Mouse (Mus musculus): Measurements from ENCODE around the gene Cpne6. TPM values are rescaled to one million over a fixed set of nuclear protein-coding genes. Genes with fewer than 3 reads are reported as not detected.

Gene Cpne6
- polyA plus RNA-seq (2017; shearing (Covaris generic)) = not detected

DNA sequence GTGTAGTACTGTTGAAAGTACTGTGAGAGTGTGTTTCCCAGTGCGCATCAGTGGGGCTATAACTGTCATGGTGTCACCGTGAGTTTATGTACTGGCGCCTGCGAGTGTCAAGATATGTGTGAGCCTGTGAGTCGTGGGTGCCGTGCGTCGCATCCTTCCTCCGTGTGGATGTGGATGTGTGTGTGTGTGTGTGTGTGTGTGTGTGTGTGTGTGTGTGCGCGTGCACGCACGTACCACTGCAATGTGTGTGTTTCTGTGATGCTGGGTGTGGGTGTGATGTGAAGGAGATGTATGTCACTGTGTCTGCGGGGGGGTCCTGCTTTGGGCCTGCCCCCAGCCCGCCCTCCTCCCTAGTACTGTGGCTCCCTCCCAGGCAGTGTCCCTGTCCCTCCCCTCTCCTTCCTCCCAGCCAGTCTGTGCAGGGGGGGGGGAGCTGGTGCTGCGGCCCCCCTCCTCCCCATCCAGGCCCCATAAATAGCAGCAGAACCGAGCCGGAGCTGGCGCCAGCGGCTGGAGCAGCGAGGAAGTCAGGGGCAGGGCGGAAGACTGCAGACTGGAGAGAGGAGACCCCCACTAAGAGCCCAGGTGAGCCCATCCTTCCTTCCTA is at the start of gene Cpne6:
Gene Cpne6, plus strand, starts transcription at position 321 of the 607 bp plus-strand sequence.
- no peak for ATAC-seq

DNA sequence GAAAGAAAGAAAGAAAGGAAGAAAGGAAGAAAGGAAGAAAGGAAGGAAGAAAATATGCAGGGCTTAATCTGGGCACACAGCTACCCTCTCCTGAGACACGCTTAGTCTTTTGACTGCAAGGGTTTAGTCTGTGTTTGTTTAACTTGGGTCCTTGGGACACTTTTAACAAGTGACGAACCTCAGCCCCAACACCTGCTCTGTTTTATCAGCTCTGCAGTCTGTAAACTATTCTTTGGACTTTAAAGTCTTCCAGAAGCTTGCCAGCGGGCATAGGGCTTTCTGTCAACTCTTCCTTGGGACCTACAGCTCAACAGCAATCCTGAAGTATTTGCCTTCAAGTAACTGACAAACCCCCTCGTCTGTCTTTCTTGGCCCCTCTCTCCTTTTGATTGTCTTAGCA is 48.5 kb upstream of the Cpne6 start:
- ATAC-seq = no peak

DNA sequence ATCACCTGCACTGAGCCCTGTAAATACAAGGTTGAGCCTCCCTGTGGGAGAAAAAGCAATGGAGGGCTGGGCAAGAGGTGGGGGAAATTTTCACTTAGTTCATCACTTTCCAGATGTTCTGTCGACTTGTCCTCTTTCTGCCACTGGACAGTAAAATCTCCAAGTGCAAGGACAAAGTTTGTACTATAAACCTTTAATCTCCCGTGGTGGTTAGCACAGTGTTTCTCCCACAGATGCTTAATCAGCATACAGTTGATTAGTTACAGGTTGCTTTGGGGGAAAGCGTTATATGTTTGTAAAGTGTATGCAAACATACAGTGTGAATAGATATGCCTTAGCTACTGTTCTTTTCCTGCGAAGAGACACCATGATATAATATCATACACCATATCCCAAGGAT is 43.8 kb upstream of the Cpne6 start:
- ATAC-seq = no peak

DNA sequence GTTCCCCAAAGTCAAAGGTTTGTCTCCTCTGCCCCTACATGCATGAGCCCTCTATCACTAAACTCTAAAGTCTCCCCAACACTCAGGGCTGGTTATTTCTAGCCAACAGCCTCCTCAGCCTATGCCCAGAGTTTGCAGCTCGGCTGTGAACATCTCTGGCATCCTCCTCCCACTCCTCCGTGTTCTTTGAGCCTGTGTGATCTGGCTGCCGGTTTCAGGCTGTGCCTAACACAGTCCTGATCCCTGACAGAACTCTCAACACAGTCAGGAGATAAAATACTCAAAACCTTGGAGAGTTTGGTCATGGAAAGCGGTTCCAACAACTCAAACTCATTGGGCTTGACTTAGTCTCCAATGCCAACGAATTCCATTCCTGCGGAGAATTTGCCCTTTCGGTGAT is 43.1 kb upstream of the Cpne6 start:
- no peak for ATAC-seq

DNA sequence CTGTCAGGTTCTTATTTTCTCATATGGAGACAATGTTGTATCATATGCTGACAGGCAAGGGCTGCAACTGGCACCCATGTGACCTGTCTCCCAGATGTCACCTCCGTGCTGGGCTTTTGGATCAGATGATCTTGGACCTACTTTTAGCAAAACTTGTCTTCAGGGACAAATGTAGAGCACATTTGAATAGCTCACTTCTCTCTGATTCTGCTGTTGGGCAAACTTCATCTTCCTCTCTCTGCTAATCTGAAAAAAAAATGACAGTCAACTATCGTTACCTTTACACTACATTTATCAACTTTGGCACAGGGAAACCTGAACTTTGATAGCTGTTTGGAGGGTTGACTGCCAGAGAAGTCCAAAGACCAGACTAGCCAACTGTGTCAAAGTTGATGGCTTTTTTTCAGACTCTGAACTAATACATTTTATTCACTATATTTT is 41.9 kb upstream of the Cpne6 start:
- ATAC-seq = no peak

DNA sequence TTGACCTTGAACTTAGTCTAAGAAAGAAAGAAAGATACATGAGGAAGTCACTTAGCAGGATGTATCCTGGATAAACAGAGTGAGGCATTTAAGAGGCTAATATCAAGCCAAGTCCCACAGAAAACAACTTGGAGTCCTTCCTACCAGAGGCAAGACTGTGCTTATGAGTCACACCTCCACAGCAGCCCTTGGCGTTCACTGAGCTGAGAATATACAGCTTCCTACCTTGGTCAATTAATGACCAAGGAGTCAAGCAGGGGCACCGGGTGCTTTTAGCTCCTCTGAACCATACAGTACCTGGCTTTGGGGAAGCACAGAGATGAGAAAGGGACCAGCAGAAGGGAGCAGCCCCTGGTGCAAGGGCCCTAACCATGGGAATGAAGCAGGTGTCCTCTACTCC is 41.2 kb upstream of the Cpne6 start:
- ATAC-seq = no peak

DNA sequence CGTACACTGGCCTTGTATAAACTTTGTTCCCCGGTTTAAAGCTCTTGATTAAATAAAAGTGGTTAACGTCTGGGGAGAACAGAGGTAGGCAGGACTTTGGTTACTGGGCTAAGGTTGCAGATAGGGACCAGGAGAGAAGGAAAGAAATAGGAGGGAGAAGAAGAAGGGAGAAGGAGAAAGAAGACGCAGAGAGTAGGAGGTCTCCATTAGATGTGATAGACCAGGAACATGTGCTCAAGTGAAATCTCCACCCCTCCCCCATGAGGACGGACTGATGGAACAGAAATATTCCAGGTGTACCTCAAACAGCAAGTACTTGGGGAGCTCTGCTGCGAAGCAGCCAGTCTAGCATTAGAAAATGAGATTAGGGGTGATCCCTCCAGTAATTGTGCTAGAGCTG is 40.4 kb upstream of the Cpne6 start:
- no peak for ATAC-seq

DNA sequence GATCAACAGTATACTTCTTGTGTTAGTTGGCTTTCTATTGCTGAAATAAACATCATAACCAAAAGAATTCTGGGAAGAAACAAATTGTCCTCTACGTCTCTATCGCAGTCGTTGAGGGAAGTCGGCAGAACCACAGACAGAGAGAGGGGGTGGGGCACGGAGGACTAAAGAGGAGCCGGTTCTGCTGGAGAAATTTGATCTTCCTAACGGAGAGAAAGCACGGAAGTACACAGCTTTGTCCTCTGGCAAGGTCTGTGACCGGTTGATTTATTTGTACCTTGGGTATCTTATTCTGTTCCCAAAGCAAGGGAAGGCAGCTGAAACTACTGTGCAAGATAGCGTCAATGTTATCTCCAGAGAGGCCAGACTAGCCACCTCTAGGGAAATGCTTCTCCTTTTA is 39.4 kb upstream of the Cpne6 start:
- ATAC-seq = no peak

DNA sequence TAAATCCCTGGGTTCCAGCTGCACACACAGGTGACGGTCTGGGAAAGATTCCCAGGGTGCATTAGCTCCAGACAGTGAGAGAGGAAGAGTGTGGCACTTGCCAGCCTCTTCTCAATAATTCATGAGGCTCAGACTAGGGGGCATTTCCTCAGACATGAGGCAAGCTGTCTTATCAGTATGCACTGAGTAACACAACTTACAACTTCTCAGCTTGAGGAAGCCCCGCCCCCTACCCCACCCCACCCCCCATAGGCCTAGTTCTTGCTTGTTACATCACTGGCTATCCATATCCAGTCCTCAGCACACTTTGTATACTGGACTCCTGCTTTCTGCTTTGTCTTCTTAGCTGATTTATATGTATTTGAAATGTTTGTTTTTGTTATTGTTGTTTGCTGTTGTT is 34.6 kb upstream of the Cpne6 start:
- no peak for ATAC-seq

DNA sequence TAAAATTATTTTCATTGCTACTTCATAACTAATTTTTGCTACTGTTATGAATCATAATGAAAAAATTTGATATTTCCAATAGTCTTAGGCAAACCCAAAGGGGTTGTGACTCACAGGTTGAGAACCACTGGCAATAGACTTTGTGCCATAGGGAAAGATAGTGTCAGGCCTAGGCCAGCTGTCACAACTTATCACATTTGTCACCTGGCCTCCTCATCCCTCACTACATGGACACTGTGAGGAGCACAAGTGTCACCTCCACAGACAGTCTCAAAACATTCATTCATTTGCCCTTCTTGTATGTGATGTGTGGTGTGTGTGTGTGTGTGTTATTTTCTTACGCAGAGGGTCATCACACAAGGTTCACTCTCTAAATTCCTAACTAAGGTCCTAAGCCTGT is 32.8 kb upstream of the Cpne6 start:
- no peak for ATAC-seq

DNA sequence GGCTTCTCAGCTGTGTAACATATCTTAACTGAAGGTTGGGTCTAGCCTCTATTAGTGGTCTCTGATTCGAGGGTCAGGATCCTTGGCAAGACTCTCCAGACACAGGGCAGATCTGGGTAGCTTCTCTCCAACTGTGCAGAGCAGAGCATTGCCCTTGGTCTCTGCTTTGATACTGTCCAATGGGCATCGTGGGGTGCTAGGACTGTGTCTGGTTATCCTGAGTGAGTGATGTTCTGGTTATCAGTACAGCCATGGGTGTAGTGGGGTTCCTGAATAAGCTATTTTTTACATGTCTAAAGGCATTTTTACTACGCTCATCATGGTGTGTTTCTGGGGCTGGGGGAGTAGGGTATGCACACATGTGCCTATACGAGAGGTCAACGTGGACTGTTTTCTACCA is 32.4 kb upstream of the Cpne6 start:
- no peak for ATAC-seq

DNA sequence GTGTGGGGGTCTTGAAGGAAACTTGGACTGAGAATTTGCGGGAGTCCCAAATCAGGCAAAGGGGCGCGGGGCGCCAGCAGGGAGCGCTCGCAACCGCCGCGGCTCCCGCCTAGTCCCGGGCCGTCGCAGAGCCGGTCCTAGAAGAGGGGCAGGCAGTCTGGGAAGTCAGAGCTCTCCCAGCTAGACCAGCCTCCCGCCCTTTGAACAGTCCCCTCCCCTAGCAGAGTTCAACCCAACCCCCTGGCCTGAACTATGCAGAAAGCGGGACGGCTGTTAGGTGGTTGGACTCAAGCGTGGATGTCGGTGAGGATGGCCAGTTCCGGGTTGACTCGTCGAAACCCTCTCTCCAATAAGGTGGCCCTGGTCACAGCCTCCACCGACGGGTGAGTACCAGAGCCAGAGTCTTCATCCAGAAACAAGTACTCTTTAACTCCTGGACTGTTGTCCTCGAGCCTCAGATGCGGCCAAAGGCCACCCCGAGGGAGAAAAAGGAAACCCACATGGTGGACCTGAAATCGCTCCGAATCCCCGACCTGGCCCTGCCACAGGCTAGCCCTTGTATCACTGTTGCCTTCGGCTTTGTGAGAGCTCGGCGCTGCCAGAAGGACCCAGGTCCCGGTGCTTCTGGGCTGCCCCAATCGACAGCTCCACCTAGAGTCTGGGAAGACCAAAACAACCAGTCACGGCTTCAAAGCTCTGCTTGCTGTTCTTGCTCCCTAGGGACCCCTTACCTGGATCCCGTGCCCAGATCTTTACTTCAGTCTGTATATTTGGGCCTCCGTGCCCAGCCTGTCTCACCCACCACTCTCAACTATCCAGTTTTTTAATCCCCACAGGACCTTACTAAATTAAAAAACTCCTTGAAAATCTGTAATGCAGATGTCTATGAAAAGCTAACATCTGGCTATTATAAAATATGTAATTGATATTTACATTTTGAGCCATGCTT is 31.3 kb upstream of the Cpne6 start, which contains the start of gene Dhrs4:
Gene Dhrs4, plus strand, starts transcription at position 108 of the 949 bp plus-strand sequence.
- peak; percentile 86 for ATAC-seq

DNA sequence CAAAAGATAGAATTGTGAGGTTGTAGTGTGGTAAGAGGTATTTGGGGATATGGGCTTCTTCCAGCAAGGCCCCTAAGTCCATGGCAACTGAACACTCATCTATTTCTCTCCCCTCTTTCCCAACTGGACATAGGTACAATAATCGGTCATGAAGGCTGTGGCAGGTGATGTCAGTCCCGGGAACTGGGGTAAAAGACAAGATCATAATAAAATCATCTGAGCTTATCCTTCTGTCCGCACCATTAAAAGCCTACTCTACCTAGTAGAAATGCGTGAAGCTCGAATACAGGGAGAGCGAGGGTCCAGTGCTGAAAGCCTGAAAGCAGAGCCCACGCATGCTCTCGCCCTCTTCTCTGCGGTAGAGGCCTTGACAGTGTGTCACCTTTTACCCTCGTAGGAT is 30.6 kb upstream of the Cpne6 start:
- no peak for ATAC-seq

DNA sequence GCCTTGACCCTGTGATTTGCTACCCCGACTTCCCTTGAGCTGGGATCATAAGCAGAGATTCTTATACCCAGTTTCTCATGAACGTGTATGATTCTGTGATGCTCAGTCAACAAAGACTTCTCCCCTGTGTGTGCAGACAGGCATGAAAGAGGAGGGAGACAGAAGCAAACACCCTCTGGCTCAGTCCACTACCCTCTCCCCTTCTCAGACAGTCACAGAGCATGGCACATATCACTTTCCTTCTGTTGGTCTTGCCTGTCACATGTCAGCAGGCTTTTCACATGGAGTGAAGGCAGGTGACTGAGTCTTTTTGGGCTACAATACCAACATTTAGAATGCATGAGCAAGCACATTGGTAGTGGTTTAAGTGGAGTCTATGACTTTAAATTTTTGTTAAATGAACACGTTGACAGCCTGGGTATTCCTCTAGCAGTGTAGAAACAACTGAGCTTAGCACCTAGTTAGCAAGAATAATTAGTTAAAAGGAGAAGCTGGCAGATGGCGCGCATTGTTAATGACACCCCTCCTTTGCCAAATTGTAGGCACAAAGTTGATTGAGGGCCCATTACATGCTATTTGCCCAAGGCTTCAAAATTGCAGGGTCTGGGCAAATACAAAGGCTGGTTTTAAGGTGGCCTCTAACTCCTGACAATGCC is 25.7 kb upstream of the Cpne6 start:
- no peak for ATAC-seq

DNA sequence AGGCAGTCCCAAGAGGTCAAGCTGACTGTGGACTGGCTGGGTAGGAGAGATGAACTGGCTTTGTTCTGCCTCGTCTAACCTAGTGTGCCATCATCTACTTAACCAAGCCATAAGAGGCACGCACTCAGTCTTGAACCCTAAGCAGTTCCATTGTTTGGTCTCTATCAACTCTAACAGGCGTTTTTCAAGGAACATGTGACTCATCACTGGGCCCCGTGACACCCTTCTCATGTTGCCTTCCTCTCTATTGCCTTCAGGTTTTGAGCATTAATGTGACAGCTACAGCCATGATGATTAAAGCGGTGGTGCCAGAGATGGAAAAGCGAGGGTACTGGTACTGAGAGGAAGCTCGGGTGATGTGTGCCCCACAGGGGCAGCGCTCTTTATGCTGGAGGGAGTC is 23.4 kb upstream of the Cpne6 start:
- ATAC-seq = no peak

DNA sequence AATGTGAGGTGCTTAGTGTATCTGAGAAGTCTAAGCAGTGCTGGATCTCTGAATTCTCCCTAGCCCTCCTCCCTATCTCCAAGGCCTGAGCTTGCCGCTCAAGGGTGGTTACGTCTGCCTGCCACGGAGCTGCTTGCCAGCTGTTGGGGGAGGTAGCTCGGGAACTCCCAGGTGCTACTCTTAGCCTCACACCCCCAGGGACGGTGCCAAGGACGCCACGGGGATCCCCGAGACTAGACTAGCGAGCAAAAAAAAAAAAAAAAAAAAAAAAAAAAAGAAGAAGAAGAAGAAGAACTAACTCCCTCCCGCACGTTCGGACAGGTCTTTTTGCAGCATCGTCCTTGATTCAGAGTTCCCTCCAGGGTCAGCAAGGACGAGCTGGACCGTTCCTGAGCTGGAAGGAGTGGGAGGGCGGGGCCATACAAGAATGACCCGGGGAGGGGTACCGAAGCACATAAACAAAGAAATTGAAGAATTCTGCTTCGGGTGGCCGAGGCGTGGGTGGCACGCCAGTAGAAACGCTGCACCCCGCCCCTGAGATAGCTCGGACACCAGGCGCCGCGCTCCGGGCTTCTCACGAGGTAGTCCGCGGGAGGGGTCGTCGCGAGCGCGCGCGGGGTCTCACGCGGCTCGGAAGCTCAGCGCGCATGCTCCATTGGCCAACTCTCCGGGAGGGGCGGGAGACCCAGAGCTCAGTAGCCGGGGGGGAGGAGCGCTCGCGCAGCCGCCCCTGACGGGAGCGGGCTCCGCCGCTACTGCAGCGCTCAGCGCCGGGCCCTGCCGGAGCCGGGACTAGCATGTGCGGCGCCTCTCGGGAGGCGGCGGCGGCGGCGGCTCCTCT is 19.7 kb upstream of the Cpne6 start, which contains the start of gene Carmil3:
Gene Carmil3, plus strand, starts transcription at position 291 of the 841 bp plus-strand sequence.
- peak; percentile 80 for ATAC-seq

DNA sequence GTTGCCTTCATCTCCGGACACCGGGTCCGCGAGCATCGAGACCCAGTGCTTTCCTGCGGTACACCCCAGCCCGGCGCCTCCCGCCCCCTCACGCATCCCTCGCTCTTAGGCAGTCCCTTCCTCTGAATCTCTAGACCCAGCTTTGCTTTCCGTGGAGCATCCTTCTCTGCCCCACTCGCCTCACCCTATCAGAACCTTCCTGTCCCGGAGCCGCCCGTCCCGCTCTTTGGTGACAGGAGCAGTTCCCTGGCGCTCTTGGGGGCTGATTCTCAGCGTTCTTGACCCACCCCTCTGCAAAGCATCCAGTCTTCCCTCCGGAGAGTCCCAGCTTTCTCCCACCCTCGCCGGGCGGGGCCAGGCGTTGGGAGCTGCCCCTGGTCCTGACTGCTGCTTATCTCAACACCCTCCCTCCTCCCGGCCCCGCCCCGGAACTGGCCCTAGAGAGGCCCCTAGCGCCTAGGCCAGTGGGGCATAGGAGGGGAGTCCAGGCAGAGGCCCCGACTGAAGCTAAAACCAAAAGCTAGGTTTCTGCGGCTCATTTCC is 18.9 kb upstream of the Cpne6 start:
- peak; percentile 57 for ATAC-seq

DNA sequence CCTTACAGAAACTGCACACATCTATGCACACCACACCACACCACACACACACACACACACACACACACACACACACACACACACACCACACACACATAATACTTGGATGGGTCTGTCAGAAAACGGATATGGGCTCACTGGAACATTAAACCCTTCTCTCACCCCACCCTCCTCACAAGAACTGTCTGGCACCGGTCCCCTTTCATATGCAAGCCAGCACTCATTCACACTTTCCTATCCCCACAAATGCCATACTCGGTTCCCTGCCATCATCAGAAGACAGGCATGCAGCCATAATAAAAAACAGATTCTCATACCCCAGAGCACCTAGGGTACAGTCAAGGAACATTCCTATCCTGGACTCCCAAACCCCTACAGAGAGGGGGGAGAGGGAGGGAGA is 18.1 kb upstream of the Cpne6 start:
- no peak for ATAC-seq

DNA sequence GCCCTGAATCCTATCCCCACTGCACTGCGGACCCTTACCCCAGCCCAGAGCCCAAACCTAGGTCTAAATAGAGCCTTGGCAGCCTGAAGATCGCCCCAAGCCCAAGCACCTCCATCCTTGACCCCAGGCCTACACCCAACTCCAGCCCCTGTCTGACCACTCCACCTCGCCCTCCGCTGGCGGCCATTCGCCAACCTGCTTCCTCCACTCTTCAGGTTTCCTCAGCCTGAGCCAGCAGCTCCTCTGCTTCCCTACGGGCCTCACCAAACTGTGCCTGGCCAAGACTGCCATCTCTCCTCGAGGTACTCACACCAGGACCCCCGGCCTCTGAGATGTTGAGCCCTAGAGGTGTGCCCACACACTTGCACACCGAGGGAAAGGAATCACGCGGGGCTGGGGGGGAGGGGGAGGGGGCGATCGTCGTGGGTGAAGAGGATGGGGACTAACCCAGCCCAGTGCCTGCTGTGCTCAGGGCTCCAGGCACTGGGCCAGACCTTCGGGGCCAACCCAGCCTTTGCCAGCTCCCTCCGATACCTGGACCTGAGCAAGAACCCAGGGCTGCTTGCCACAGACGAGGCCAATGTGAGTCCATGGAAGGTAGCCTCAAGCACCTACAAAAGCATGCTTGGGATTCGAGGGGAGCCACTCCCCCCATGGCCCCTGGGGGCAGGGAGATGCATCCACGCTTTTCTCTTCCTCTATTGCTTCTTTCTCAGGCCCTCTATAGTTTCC is 14.6 kb upstream of the Cpne6 start:
- no peak for ATAC-seq

DNA sequence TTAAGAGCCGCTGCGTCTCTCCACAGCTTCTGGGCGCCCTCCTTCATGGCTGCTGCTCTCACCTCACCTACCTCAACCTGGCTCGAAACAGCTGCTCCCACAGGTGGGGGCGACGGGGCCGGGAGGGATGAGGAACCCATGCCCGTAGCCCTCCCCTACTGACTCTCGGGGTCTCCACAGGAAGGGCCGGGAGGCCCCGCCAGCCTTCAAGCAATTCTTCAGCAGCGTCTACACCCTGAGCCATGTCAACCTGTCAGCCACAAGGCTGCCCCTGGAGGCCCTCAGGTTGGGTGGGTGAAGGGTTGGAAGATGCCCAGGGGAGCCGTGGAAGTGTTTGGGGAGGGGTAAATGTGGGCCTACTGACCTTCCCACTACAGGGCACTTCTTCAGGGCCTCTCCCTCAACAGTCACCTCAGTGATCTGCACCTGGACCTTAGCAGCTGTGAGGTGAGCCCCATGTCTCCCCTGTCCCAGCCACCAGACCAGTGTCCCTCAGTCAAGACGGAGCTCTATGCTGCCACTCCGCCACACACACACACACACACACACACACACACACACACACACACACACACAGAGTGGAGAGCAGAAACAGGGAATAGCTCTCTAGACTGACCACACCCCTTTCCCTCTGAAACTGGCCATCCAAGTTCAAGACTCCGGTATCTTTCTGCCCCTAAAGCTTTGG is 13.3 kb upstream of the Cpne6 start:
- ATAC-seq = no peak

DNA sequence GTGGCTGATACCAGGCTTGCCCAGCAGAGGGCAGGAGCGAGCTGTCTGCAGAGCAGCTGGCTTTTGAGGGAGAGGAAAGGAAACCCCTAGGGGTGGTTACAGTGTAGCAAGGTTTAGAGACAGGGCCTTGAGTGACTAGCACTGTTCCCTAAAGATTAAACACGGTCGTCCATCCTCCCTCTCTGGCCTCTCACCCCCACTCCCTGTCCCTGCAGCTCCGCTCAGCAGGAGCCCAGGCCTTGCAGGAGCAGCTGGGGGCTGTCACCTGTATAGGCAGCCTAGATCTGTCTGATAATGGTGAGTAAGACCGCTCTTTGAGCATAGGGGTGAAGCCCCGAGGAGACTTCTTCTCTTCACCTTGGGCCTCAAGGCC is 12.8 kb upstream of the Cpne6 start:
- ATAC-seq = peak; percentile 74

All from inflammation-experienced regulatory T-cells, adult 6 months (primary cell).